Mouse (Mus musculus): ENCODE measurements around the gene Mgme1.

- TF ChIP-seq CTCF (conservative IDR thresholded peaks at IDR 0.05; ENCODE audit: low read length): no peak
- TF ChIP-seq POU5F1 (IDR thresholded peaks at IDR 0.05; ENCODE audit: borderline replicate concordance, low read length): no peak
These were observed 20.4 kb upstream of the Mgme1 start for GRCm38 (mm10) chr2:144250111-144250510.

Measured in E14TG2a.4 (cell line).